Mouse (Mus musculus): Measurements from ENCODE around the gene Rab4a.

Rab4a gene

DNA sequence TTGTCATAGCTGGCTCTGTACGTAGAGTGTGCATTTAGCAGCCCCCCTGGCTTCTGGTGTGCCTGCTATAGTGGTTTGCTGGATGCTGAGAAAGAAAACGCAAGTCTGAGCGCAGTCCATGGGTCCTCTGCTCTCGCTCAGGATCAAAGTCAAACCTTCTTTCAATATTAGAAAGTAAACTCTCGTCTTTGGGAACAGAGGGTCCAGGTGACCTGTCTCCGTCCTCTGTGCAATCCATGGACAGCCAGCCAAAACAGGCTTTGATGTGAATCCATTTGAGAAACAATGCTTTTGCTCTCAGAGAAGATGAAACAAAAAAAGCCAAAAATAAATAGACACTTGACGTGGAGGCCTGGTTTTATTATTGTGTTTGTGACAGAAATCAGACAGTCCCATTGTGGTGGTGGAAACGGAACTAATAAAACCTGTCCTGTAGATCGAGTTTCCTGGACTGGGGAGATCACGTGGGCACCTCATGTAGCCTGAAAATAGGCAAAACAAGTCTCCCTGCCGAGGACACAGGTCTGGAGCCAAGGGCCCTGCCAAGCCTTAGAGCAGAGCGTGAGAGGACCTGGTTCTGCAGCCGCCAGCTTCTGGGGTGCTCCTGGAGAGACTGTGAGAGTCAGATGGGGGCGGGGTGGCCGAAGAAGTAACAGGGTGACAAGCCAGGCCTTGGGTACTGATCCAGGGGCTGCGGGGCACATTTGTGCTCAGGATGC lies 7.5 kb downstream of the Rab4a start:
- no peak for DNase-seq (ENCODE audit: low spot score)

DNA sequence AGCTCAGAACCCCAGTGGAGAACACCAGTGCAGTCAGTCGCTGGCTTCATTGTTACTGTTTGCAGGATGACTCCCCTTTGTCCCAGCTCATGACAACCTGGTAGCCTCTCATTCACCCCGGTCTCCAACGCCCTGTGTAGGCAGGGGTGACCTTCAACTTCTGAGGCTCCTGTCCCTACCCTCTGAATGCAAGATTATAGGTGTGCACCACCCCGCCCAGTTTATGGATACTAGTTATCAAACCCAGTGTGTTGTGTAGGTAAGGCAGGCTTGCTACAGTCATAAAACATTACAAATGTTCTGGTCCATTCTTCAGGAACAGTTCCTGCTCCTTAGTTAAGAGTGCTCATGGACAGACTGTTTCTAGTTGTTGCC lies 8.1 kb downstream of the Rab4a start:
- DNase-seq (ENCODE audit: low spot score), result no peak

DNA sequence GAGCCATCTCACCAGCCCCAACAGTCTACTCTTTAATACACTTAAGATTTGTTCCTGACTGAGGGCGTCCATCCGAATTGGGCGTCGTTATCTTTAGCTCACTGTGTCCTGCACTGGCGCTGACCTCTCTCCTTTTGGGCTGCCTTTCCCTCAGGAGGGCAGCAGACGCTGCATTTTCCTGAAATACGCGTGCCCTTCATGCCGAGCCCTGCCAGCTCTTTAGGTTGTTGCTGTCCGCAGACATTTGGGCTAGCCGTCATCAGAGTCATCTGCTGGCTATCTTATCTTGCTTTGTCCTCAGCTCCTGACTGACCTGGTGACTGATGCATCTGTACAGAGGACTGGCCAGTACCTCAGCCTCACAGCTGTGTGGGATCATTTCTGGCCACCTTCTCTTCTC lies 9.5 kb downstream of the Rab4a start:
- DNase-seq (ENCODE audit: low spot score), result no peak

DNA sequence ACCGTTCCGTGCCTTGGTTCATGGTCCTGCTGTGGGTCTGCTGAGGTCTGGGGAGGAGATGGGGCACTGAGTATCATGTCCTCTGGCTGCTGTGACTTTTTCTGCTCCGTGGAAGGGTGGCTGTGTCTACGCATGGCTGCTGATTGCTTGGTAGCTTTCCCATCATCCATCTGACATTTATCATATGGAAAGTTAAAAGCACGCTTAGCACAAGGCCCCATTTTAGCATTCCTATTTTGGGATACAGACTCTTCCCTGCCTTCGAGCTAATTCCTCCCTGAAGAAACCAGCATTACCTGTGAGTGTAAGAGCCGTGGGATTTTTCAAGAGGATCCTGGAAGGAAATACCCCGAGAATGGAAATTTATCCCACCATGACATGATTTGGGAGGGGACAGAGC lies 11.2 kb downstream of the Rab4a start:
- no peak for DNase-seq (ENCODE audit: low spot score)

- DNase-seq (ENCODE audit: low spot score), result no peak
Observed at GRCm38 (mm10) chr8:123817747-123818146, 12.0 kb downstream of the Rab4a start.

DNA sequence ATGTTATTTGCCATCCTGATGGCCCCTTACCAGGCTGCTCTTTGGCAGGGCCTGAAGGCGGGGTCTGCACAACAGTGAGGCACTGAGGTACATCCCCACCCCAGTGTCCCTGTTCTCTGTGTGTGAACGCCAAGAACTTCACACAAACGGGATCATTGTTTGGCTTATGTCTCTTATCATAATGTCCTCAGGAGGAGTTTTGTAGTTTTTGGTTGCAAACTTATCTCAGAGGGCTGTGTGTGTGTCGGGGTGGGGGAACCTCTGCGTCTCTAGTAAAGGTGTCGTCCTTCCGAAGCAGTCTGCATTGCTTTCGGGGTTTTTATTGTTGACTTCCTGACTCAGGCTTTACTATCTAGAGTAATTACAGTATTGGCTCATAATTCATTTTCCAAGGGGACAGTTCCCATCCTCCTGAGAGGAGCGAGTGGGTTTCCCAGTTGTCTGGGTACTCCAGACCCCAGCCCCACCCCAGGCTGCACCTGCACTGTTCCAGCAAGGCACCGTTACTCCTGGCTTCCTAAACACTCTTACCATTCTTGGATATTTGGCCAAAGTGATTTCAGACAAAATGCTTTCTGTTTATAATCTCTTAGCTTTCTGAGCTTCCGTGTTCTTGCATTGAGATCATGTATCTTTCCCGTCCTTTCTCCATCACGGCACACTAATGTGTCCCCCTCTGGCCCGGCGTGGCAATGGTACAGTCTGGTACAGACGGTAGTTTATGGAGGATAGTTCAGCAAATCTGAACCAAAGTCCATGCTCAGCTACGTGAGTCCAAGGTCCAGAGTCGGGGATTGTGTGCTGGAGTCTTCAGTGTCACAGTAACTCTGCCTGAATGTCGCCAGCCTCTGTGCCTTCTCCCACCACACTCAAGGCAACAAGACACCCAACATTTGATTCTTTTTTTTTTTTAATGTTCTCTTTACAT lies 14.2 kb downstream of the Rab4a start:
- DNase-seq (ENCODE audit: low spot score), result no peak

DNA sequence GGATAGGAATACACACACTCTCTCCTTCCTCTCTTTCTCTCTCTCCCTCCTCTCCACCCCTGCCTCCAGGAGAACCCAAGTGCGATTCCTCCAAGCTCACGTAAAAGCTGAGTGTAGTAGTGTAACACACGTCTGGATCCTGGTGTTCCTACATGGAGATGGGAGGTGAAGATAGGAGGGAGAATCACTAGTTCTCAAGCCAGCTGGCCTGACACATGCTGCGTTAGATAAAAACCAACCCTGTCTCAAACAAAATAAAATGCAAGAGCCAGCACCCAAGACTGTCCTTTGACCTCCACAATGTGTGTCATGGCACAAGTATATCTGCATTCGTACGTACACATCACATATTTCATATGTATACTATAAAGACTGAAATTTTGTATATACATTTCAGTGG lies 15.0 kb downstream of the Rab4a start:
- DNase-seq (ENCODE audit: low spot score), result no peak

DNA sequence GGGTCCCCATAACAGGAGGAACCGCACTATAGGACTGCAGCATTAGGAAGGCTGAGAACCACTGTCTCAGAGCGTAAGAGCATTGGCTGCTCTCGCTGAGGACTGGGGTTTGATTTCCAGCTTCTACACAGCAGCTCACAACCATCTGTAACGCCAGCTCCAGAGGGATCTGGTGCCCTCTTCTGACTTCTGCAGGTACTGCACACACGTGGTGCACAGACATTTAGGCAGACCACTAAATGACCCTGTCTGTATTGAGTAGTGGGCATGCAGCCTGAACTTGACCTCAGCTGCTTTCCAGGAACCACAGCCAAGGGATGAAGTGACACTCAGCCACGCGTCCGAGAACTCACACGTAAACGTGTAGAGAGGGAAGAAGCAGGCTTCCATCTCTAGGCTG lies 17.3 kb downstream of the Rab4a start:
- no peak for DNase-seq (ENCODE audit: low spot score)

DNA sequence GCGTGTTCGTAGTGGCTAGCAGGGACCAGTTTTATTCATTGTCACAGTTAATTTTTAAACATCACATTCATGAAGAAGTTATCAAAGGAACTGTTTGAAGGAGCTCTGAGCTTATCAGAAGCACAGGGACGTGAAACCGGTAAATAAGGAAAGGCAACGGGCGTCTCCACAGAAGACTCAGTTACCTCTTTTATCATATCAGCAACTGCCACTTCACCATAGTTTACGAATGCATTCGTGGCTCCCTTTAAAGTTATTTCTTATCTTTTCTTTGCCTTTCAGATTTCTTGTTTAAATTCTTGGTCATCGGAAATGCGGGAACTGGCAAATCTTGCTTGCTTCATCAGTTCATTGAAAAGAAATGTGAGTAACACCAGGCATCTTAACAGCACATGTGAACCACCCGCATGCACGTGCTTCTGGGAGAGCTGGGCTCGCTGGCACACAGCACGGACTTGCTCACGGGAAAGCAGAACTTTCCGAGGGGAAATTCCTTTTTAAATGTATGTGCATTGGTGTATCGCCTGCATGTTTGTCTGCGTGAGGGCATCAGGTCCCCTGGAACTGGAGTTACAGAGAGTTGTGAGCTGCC lies 17.8 kb downstream of the Rab4a start:
- no peak for DNase-seq (ENCODE audit: low spot score)

- no peak for DNase-seq (ENCODE audit: low spot score)
Observed at GRCm38 (mm10) chr8:123826001-123826400, 20.2 kb downstream of the Rab4a start.

- no peak for DNase-seq (ENCODE audit: low spot score)
Observed at GRCm38 (mm10) chr8:123826758-123827157, 21.0 kb downstream of the Rab4a start.

DNA sequence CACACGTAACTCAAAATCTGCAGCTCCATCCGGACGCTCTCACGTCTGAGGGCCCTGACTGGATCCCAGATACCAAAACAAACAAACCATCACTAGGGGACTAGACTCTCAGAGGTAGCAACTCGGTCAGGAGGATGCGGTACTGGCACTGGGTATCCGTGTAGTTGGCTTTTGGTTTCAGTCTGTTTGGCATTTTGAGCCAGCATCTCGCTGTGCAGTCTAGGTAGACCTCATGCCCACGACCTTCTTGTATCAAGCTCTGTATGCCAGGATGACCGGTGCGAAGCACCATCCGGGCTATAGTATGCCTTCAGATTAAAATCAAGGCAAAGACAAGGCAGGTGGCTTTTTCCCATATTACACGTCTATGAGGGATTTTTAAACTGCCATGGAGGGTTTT lies 21.7 kb downstream of the Rab4a start:
- no peak for DNase-seq (ENCODE audit: low spot score)

DNA sequence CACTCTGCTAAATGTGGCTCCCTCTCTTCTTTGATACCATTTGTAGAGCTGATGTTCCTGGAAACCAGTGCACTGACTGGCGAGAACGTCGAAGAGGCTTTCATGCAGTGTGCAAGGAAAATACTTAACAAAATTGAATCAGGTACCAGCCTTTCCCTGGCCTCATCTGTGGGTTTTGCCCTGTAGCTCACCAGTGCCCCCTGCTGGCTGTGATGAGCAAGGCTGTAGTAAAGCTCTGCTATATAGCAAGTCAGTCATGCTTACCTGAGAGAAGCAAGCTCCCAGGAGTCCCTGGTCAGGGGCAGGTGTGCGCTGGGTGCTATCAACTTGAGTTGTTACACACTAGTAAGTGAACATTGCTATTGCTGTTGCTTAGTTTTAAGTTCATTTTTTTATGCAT lies 27.0 kb downstream of the Rab4a start:
- peak; percentile 58 for DNase-seq (ENCODE audit: low spot score)

GRCm38 (mm10) chr8:123835451-123835850 lies 29.7 kb downstream of the Rab4a start:
- DNase-seq (ENCODE audit: low spot score), result peak; percentile 69

DNA sequence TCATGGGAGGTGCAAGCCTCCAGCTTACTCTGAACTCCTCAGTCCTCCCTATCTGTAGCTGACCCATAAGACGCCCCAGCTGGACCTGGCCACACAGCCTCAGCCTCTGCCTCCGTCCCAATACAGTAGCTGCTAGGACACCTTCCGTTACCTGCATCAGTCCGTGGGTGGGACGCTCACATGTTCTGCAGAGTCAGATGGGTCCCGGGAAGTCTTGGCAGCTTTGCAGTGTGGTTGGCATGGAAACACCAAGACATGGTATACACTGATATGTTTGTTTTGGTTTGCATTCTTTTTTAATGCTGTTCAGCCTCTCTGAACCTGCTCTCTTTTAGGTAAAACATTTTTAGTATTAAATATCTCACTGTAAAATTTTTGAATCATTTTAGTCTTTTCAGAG lies 30.6 kb downstream of the Rab4a start:
- peak; percentile 66 for DNase-seq (ENCODE audit: low spot score)

GRCm38 (mm10) chr8:123838496-123838895 lies 32.7 kb downstream of the Rab4a start:
- no peak for DNase-seq (ENCODE audit: low spot score)

GRCm38 (mm10) chr8:123840578-123841345 lies 35.0 kb downstream of the Rab4a start:
- DNase-seq (ENCODE audit: low spot score), result peak; percentile 76

DNA sequence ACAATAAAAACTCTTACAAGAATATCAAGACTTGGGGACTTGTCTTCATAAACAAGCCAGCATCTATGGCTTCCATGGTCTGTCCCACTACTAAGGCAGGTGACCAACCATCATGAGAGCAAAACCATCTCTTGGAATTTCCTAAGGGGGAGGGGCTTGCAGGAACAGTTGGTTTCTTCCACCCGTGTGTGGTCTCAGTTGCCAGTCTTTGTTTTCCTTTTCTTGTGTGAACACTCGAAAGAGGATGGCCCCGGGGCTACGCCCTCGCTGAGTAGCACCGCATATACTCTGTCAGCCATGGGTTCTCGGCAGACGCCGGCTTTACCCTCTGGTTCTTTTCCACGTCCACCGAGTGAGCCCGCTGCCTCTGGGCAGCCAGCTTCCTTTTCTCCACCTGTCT lies 36.3 kb downstream of the Rab4a start:
- no peak for DNase-seq (ENCODE audit: low spot score)

DNA sequence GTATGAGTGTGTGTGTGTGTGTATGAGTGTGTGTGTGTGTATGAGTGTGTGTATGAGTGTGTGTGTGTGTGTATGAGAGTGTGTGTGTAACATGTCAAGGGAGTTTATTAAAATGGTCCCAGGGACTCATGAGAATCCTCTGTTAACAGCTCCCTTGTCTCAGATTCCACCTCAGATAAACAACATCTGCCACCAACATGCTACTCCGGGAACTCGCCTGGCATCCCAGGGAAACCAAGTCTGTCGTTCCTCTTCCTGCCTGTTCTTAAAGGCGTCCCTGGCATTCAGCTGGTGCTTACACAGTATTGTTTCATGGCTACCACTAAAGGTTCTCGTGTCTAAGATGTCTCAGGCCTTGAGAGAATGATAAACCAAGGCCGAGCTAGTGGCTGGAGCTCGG lies 38.6 kb downstream of the Rab4a start:
- DNase-seq (ENCODE audit: low spot score), result no peak

GRCm38 (mm10) chr8:123845114-123845513 lies 39.3 kb downstream of the Rab4a start:
- no peak for DNase-seq (ENCODE audit: low spot score)

GRCm38 (mm10) chr8:123845991-123846390 lies 40.2 kb downstream of the Rab4a start:
- DNase-seq (ENCODE audit: low spot score), result no peak

DNA sequence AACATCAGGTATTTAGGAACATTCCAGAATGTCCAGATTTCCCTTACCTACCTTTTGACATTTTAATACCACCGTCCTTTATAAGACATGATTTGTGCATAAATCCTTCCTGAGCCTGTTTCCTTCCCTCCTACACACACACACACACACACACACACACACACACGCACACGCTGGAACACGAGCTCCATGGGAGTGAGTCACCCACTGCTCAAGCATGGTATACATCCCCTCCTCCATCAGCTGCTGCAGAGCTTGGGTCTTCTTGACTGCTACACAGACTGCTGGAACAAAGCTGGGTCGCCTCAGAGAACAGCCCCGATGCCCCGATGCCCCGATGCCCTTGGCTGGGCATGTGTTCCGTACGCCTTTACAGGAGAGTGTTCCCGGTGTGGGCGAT lies 40.7 kb downstream of the Rab4a start:
- no peak for DNase-seq (ENCODE audit: low spot score)

All from layer of hippocampus, adult 11-12 months (tissue).